Mouse (Mus musculus): ENCODE data around the gene Htra3. TPM values are rescaled to one million over a fixed set of nuclear protein-coding genes. Genes with fewer than 3 reads are reported as not detected.
A peak's percentile ranks its signal among the peaks of the same experiment; 100 is the strongest.

The Htra3 gene
- total RNA-seq (2017) = not detected in 2 replicates

DNA sequence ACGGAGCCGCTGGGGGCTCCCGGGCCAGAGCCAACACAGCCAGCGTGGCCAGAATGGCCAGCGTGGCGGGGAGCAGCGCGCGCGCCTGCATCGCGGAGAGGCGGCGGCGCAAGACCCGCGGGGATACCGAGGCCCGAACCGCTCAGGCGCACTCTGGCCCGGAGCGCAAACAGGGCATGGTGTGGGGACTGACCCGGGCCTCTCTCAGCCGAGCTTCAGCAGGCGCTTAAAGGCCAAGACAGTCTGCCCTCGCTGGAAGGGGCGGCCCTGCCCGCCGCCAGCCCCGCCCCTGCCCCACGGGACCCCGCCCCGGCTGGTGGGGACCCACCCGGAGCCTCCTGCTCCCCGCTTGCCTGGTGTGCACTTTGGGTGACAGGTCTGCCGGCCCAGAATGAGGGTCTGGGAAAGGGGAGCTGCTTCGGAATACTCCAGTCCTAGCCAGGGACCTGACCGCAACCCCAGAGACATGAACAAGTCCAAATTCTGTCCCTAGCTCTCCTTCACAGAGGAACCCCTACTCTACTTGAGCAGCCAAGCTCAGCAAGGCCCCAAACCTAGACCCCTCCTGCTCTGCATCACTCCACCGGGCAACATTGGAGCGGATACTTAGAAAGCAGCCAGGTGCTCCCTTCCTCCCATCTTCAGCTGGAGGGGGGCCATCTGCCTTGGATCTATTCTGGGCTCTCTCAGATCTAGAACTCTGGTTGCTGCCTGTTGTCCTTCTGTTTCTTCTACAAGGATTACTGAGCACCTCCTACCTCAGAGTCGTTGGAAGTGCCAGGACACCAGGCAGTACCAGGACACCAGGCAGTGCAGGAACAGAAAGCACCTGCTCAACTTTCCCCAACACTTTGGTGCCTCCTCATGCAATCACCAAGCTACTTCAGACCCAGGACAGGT lies at the start of gene Htra3:
Htra3 (minus strand) TSS at position 527 of the 900 bp plus-strand sequence.
- no peak for ATAC-seq (replicated peaks in 1 of 2; ENCODE audit: insufficient read depth in 1 of 2, low FRiP score in 2 of 2, low TSS enrichment in 1 of 2, low read depth in 1 of 2, poor library complexity in 2 of 2, severe bottlenecking in 2 of 2)

DNA sequence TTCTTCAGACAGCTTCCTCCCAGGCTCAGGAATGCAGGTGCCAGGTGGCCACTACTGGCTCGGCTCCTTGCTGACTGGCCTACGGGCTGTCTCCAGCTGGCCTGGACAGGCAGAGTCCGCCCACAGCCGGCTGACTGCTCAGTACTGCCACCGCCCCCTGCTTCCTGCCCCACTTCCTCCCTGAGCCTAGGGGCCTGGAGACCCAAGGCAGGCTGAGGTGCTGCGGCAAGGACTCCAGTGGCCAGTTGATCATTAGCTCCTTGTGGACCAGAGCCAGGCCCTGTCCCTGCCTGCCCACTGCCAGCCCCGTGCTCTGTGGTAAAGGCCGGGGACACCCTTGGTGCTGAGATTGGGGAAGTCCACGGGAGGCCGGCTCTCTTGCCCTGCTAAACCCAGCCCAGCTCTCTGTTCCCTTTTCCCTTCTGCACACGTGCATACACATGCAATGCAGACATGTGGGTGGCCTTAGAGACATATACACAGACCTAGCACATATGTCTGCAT lies 49.4 kb upstream of the Htra3 start:
- ATAC-seq (replicated peaks in 1 of 2; ENCODE audit: insufficient read depth in 1 of 2, low FRiP score in 2 of 2, low TSS enrichment in 1 of 2, low read depth in 1 of 2, poor library complexity in 2 of 2, severe bottlenecking in 2 of 2) = peak; percentile 79 to 87

DNA sequence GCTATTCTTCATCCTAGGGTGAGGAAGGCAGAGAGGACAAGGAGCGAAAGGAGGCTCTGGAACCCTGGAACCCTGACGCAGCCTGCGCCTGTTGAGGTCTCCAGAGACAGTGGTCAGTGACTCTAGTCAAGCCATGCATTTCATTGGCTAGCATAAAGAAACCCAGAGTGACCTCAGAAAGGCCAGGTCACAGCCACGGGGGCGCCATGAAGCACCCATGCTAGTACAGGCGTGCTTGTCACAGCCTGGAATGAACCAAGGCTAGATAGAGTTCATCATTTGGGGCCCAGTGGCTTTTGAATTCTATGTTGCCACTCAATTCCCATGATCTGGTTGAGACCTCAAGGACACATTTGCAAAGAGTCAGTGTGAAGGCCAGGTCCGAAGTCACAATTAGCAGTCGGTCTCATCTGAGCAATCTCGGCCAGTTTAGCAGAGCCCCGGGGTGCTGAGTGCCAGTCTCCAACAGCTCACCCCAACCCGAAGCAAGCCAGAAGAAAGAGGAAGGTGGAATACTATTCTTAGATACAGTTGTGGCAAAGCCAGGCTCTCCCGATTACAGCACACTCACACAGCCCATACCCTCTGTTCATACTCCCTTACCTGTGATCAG lies 48.9 kb upstream of the Htra3 start:
- ATAC-seq (replicated peaks in 1 of 2; ENCODE audit: insufficient read depth in 1 of 2, low FRiP score in 2 of 2, low TSS enrichment in 1 of 2, low read depth in 1 of 2, poor library complexity in 2 of 2, severe bottlenecking in 2 of 2) = peak; percentile 34 to 56

DNA sequence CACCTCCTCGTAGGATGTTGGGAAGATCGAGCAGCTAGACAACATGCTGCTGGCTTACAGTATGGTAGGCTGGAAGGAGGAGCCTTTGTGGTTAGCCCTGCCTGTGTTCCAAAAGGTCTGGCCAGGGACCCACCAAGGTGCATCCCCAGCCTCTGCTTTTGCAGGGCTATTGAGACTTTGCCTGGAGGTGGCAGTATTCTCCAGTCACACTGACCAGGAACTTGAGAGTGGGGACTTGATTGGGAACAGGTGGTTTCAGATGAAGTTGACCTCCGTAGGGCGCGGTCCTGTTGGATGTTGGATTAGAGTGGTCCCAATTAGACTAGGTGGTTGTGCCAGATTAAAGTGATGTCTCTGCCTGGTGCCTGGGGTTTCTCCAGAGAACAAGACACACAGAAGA lies 47.9 kb upstream of the Htra3 start:
- no peak for ATAC-seq (replicated peaks in 1 of 2; ENCODE audit: insufficient read depth in 1 of 2, low FRiP score in 2 of 2, low TSS enrichment in 1 of 2, low read depth in 1 of 2, poor library complexity in 2 of 2, severe bottlenecking in 2 of 2)

DNA sequence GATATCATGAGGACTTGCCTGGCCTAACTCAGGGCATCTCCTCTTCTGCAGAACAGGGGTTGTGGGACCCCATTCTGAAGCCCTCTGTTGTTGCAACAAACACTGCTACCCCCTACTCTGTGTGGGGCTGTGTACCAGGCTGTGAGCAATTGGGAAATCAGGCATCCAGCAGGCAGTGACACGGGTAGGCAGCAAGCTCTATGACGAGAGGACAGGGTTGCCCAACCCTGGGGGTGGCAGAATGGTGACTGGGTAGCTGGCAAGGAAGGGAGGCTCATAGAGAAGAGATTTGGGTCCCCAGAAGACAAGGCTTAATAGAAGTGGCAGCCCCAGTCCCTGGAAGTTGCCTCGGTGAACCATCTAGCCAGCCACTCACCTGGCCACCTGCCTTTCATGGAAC lies 46.3 kb upstream of the Htra3 start:
- ATAC-seq (replicated peaks in 1 of 2; ENCODE audit: insufficient read depth in 1 of 2, low FRiP score in 2 of 2, low TSS enrichment in 1 of 2, low read depth in 1 of 2, poor library complexity in 2 of 2, severe bottlenecking in 2 of 2) = no peak

DNA sequence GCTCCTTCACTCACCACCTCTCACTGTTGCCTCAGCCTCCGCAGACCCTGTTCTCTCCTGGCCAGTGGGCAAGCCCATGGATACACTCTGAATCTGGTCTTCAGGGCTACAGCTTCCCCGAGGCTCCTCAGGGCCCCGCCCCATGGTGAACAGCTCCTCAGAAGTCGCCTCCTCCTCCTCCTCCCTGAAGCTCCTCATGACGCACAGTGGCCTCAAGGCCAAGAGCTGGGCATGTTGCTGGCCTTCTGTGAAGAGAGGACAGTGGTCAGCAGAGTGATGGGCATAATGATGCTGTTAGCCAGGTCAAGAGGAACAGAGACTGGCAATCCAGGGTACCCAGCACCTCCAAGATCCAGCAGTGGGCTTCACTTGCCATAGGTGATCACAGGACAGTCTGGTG lies 44.3 kb upstream of the Htra3 start:
- no peak for ATAC-seq (replicated peaks in 1 of 2; ENCODE audit: insufficient read depth in 1 of 2, low FRiP score in 2 of 2, low TSS enrichment in 1 of 2, low read depth in 1 of 2, poor library complexity in 2 of 2, severe bottlenecking in 2 of 2)

DNA sequence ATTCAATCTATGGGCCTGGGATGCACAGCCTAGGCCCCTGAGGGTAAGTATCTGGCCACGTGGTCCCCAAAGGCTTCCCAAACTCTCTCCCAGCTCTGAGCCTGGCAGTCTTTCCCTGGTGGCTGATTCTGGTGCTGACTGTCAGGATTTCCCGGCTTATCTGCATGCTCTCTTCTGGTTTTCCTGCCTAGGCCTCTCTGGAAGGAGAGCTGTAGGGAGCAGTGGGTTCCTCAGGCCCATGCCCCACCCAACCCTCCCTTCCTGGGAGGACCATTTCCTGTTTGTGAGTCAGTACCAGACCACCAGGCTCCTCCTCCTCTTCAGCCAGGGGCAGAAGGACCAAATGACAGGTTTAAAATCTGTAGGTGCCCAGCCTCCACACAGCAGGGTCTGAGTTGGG lies 43.1 kb upstream of the Htra3 start:
- ATAC-seq (replicated peaks in 1 of 2; ENCODE audit: insufficient read depth in 1 of 2, low FRiP score in 2 of 2, low TSS enrichment in 1 of 2, low read depth in 1 of 2, poor library complexity in 2 of 2, severe bottlenecking in 2 of 2) = no peak

DNA sequence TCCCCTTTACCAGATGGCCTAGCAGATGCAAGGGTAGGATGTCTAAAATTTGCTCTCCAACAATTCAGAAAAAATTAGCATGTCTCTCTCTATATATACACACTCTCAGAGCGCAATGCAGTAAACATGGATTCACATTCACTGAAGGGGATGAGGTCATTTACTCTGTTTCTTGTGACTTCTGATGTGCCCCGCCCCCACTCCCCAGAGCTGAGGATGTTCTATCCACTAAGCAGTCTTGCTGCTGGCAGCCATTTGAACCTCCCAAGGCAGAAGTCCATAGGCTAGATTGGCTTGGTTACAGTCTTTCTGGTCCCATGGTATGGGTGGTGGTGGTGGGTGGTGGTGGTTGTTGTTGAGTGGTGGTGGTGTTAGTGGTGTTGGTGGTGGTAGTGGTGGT lies 42.4 kb upstream of the Htra3 start:
- ATAC-seq (replicated peaks in 1 of 2; ENCODE audit: insufficient read depth in 1 of 2, low FRiP score in 2 of 2, low TSS enrichment in 1 of 2, low read depth in 1 of 2, poor library complexity in 2 of 2, severe bottlenecking in 2 of 2) = no peak

DNA sequence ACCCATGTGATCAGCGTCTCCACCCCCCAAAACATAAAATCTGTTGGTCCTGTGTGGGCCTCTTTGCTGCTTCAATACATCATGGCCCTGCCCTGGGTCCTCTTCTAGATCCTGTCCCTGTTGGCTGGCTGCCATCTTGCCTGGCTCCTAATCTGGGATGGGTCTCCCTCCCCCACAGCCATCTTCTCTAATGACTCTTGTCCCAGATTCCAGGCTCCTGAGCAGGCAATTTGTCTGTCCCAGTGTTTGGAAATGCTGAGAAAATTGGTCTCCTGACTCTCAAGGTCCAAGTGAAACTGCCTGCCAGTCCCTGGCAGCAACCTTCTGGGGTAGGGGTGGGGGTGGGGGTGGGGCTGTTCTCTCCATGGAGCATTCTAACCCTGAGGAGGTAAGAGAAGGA lies 40.3 kb upstream of the Htra3 start:
- no peak for ATAC-seq (replicated peaks in 1 of 2; ENCODE audit: insufficient read depth in 1 of 2, low FRiP score in 2 of 2, low TSS enrichment in 1 of 2, low read depth in 1 of 2, poor library complexity in 2 of 2, severe bottlenecking in 2 of 2)

DNA sequence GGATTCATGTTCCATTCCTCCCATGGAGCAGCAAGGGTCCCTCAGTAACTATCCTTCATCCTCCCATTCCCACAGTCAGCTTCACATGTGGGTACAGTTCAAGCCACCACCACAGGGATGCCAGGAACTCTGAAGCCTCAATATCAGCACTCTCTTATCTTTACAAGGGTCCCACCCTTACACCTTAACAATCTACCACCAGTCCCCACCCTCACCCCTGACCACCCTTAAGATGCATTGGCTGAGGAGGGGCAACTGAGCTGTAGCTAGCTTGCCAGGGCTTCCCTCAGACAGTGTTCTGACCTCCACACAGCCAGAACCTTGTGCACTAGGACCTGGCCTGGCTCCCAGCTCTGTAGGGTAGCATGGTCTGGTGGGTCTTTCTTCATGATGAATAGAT lies 39.8 kb upstream of the Htra3 start:
- no peak for ATAC-seq (replicated peaks in 1 of 2; ENCODE audit: insufficient read depth in 1 of 2, low FRiP score in 2 of 2, low TSS enrichment in 1 of 2, low read depth in 1 of 2, poor library complexity in 2 of 2, severe bottlenecking in 2 of 2)

DNA sequence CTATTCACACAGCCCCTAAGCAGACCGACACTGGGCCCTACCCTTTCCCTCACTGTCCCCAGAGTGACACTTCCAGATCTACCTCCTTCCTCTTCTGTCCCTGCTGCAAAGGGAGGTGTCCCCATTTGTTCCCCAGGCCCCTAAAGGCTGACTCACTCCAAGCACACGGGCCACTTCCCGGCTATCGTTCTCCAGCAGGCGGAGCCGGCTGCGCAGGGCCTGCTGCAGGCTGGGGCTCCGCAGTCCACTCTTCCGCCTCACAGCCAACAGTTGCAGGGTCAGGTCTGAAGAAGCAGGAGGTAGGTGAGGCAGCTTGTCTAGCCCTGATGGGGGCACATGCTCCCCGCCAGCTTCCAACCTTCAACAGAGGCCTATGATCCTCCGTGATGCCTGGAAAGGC lies 39.2 kb upstream of the Htra3 start:
- no peak for ATAC-seq (replicated peaks in 1 of 2; ENCODE audit: insufficient read depth in 1 of 2, low FRiP score in 2 of 2, low TSS enrichment in 1 of 2, low read depth in 1 of 2, poor library complexity in 2 of 2, severe bottlenecking in 2 of 2)

DNA sequence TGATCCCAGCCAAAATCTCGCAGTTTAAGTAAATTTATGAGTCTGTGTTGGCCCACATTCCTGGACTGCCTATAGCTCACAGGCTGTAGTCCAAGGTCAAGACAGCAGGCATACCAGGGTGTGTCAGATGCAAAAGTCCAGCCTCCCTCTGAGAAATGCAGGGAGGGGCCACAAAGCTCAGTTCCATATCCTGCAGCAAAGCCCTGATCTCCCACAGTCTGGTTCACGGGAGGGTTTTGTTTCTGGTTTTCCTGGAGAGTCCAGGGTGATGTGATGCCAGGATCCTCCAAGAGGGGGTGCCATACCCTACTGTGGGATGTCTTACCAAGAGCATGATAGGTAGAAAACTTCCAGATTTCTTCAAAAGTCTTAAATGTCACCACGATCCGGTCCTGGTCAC lies 38.4 kb upstream of the Htra3 start:
- no peak for ATAC-seq (replicated peaks in 1 of 2; ENCODE audit: insufficient read depth in 1 of 2, low FRiP score in 2 of 2, low TSS enrichment in 1 of 2, low read depth in 1 of 2, poor library complexity in 2 of 2, severe bottlenecking in 2 of 2)

DNA sequence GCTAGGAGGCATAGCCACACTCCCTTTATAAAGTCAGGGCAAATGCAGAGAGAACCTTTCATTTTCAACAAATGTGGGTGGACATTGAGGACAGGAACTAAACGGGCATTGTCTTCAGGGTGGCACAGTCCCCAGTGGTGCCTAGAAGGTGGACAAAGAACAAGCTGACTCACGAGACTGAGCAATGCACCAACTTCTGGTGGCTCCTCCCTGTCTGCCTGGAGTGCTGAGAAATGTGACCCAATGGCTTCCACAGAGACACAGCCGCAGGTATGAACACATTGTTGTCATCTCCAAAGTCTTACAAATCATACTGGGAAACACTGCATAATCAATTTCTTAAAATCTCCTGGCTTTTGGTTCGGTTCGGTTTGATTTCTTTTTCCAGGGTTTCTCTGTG lies 37.9 kb upstream of the Htra3 start:
- ATAC-seq (replicated peaks in 1 of 2; ENCODE audit: insufficient read depth in 1 of 2, low FRiP score in 2 of 2, low TSS enrichment in 1 of 2, low read depth in 1 of 2, poor library complexity in 2 of 2, severe bottlenecking in 2 of 2) = no peak

DNA sequence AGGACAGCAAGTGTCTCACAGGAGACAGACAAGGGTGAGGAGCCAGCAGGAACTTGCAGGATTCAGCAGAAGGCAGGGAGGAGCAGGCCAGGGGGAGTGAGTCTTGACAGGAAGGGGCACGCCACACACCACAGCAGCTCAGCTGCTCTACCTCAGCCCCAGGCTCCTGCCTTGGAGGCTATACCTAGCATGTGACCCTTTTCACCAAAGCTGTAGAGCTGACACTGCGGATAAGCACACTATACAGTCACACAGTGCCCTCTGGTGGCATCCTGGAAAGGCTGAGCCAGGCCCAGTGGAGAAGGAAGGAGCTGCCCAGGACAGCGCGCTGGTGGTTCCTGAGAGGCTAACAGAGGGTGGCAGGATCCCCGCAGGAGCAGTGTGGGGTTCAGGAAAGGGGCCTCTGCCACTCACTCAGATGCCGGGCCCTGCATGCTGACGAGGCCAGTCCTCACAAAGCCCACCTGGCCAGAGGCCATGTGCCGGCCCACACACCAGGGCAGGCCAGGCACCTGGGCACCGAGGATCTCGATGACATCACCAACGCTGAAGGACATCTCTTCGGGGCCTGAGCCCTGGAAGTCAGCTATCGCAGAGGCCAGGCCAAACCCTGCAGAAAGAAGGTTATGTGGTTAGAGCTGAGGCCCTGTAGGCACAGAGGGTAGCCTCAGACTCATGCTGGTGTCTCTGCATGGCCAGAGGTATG lies 34.2 kb upstream of the Htra3 start:
- ATAC-seq (replicated peaks in 1 of 2; ENCODE audit: insufficient read depth in 1 of 2, low FRiP score in 2 of 2, low TSS enrichment in 1 of 2, low read depth in 1 of 2, poor library complexity in 2 of 2, severe bottlenecking in 2 of 2) = peak; percentile 91 to 94

DNA sequence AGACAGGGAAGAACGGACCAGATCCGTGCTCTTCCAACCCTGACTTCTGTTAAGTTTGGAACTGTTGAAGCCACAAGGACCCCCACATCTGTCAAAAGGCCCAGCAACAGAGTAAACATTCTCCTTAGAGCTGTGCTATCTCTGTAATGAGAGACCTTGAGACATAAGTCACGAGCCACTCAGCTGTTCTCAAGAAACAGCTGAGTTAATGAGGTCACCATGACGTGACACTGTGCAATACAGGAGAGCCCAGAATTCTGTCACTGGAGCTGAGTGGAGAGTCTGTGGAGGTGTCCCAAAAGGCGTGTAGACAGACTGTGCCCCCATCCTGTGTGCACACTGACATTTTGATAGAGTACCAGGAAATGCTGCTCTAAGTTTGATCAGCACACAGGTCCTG lies 32.9 kb upstream of the Htra3 start:
- ATAC-seq (replicated peaks in 1 of 2; ENCODE audit: insufficient read depth in 1 of 2, low FRiP score in 2 of 2, low TSS enrichment in 1 of 2, low read depth in 1 of 2, poor library complexity in 2 of 2, severe bottlenecking in 2 of 2) = no peak

DNA sequence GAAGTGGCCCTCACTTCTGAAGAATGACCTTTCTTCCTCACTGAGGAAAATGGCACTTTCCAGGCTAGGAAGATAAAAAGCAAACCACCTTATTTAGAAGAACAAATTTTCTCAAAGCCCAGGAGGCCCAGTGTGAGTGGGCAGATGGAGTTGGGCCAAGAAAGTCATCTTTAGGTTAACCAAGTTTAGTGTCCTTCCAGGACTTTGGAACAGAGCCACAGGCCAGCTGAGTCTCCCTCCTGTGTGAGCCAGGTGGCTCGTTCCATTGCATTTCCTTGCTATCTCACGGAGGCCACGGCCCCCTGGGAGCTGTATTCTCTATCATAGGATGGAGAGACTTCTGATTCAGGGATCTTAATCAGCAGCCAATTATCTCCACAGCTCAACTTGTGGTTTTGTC lies 31.3 kb upstream of the Htra3 start:
- ATAC-seq (replicated peaks in 1 of 2; ENCODE audit: insufficient read depth in 1 of 2, low FRiP score in 2 of 2, low TSS enrichment in 1 of 2, low read depth in 1 of 2, poor library complexity in 2 of 2, severe bottlenecking in 2 of 2) = no peak

DNA sequence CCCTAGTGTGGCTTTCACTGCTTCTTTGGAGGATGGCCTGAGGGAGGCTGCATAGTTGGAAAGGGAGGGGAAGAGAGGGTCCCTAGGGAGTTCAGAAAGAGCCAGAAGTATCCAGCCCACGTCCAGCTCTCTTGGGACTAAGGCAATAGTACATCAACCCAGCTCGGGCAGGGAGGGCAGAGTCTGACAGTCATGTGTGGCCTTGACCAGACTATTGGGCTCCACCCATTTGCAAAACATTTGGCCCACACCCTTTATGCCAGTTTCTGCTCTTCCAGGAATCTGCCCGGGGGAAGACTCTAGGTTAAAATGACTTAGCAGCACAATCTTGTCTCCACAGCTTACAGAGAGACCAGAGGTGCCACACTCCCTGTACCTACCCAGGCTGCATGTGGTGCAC lies 30.9 kb upstream of the Htra3 start:
- ATAC-seq (replicated peaks in 1 of 2; ENCODE audit: insufficient read depth in 1 of 2, low FRiP score in 2 of 2, low TSS enrichment in 1 of 2, low read depth in 1 of 2, poor library complexity in 2 of 2, severe bottlenecking in 2 of 2) = no peak

DNA sequence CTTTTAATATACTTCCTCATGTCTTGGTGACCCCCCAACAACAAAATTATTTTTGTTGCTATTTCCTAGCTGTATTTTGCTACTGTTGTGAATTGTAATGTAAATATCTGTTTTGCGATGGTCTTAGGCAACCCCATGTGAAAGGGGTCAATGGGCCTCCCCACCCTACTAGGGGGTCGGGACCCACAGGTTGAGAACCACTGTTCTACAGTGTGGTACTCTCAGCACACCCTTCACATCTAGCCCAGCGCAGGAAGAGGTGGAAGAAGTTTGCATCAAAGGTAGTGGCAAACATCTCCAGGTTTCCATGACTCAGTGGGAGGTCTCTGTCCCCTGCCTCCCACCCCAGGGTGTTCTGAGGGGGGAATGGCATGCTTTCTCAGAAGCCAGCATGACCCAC lies 25.8 kb upstream of the Htra3 start:
- no peak for ATAC-seq (replicated peaks in 1 of 2; ENCODE audit: insufficient read depth in 1 of 2, low FRiP score in 2 of 2, low TSS enrichment in 1 of 2, low read depth in 1 of 2, poor library complexity in 2 of 2, severe bottlenecking in 2 of 2)

Data from hematopoietic stem cell, adult 5-6 weeks (primary cell).